Mouse (Mus musculus) lung, adult 2 months (tissue): ENCODE results near the gene Rae1. TPM values are rescaled to one million over a fixed set of nuclear protein-coding genes. Genes with fewer than 3 reads are reported as not detected.

Experiments used
- DNase-seq: peaks from one replicate; pipeline ENCODE4 v3.0.0; 2022
- H3K4me1 ChIP-seq: fragments of 200-500 bp; 2 replicates; pipeline ENCODE4 v1.6.1; 2011; ENCODE audit warnings: low read length; ENCODE audit not compliant: control insufficient read depth, insufficient read depth
- H3K4me3 ChIP-seq: fragments of 200-500 bp; replicated peaks from 2 replicates; pipeline ENCODE3; 2011; ENCODE audit warnings: low read depth, mild to moderate bottlenecking, control low read depth, low read length; ENCODE audit errors: extremely low read depth
- CTCF ChIP-seq: fragments of 200-500 bp; IDR thresholded peaks from 2 replicates; pipeline ENCODE4 v1.5.1; 2011; ENCODE audit warnings: mild to moderate bottlenecking, low read length, control low read depth; ENCODE audit not compliant: insufficient read depth
- POLR2A ChIP-seq: fragments of 200-500 bp; IDR thresholded peaks from 2 replicates; pipeline ENCODE4 v1.6.1; 2011; ENCODE audit warnings: low read depth, mild to moderate bottlenecking, control low read depth, low read length, borderline replicate concordance; ENCODE audit errors: extremely low read depth
- WGBS: fragments of 180-500 bp; shearing (Covaris S2); methylation state at CpG from one replicate; pipeline ENCODE4 v1.1.7; 2018; 5-methylcytosine and 5-hydroxymethylcytosine counted together
- polyA plus RNA-seq: library from polyadenylated mRNA; depleted of rRNA; stranded (reverse); fragments of >200 nt; gene quantifications from 2 replicates; pipeline ENCODE4 v1.2.3, GENCODE M21; 2012

The Rae1 gene
- polyA plus RNA-seq, 1 experiment = 40.2 TPM

- WGBS = 67% methylated on average over 7 of the region's 7 CpGs
- Histone ChIP-seq H3K4me1 (peaks cover 7% of the 10 kb centered on the region), H3K4me3 (no peak overlapping the region)
- TF ChIP-seq CTCF = no peak
- TF ChIP-seq POLR2A = no peak
- no peak for DNase-seq
Observed at GRCm38 (mm10) chr2:173014741-173015287, 14.9 kb downstream of the Rae1 start.

GRCm38 (mm10) chr2:173017940-173018339 lies 18.0 kb downstream of the Rae1 start:
- WGBS = 32% methylated on average over 6 of the region's 6 CpGs
- DNase-seq = no peak
- Histone ChIP-seq H3K4me1 (peaks cover 11% of the 10 kb centered on the region), H3K4me3 (no peak overlapping the region)
- TF ChIP-seq POLR2A (no peak), CTCF (no peak)

- no peak overlapping the region for H3K4me3 ChIP-seq
- peaks cover 11% of the 10 kb centered on the region for H3K4me1 ChIP-seq
- WGBS = 7% methylated on average over 8 of the region's 8 CpGs
- no peak for TF ChIP-seq CTCF
- TF ChIP-seq POLR2A = no peak
- DNase-seq = no peak
Observed at GRCm38 (mm10) chr2:173018618-173019017, 18.7 kb downstream of the Rae1 start.

GRCm38 (mm10) chr2:173019322-173019721 lies 19.4 kb downstream of the Rae1 start:
- TF ChIP-seq CTCF (no peak), POLR2A (no peak)
- H3K4me1 ChIP-seq = peaks cover 11% of the 10 kb centered on the region
- peak overlapping the region; percentile 53 for H3K4me3 ChIP-seq
- no peak for DNase-seq
- WGBS = 17% methylated on average over 9 of the region's 9 CpGs

GRCm38 (mm10) chr2:173019790-173020189 lies 19.9 kb downstream of the Rae1 start:
- Histone ChIP-seq H3K4me1 (peaks cover 12% of the 10 kb centered on the region), H3K4me3 (peak overlapping the region; percentile 53)
- peak; percentile 88 for DNase-seq
- under 1% methylated on average over 29 of the region's 29 CpGs for WGBS
- no peak for TF ChIP-seq POLR2A
- no peak for TF ChIP-seq CTCF

GRCm38 (mm10) chr2:173020430-173020829 lies 20.5 kb downstream of the Rae1 start, which contains the start of gene Rbm38:
Gene Rbm38 (plus strand): TSS chr2:173020498.
- Histone ChIP-seq H3K4me3 (peak within 1 kb of the TSS; percentile 53), H3K4me1 (peaks cover 14% of the 10 kb centered on the region)
- TF ChIP-seq POLR2A = no peak
- no peak for TF ChIP-seq CTCF
- no peak for DNase-seq
- 47% methylated on average over 11 of the region's 11 CpGs for WGBS

GRCm38 (mm10) chr2:173021633-173022055 lies 21.7 kb downstream of the Rae1 start:
- DNase-seq = peak; percentile 94
- peak; percentile 86 for TF ChIP-seq POLR2A
- TF ChIP-seq CTCF = no peak

GRCm38 (mm10) chr2:173022056-173022681 lies 22.3 kb downstream of the Rae1 start:
- DNase-seq = no peak
- H3K4me1 ChIP-seq = peaks cover 18% of the 10 kb centered on the region
- no peak for TF ChIP-seq POLR2A
- TF ChIP-seq CTCF = no peak
- peak overlapping the region; percentile 73 for H3K4me3 ChIP-seq
- WGBS = 1% methylated on average over 51 of the region's 51 CpGs

More at GRCm38 (mm10) chr2:173021633-173022055, 21.7 kb downstream of the Rae1 start:
- H3K4me1 ChIP-seq = peaks cover 14% of the 10 kb centered on the region
- WGBS = under 1% methylated on average over 54 of the region's 54 CpGs
- H3K4me3 ChIP-seq = peak overlapping the region; percentile 73

GRCm38 (mm10) chr2:173022813-173023212 lies 22.9 kb downstream of the Rae1 start:
- Histone ChIP-seq H3K4me1 (peaks cover 22% of the 10 kb centered on the region), H3K4me3 (peak overlapping the region; percentile 73)
- TF ChIP-seq CTCF = no peak
- no peak for TF ChIP-seq POLR2A
- WGBS = 58% methylated on average over 10 of the region's 10 CpGs
- DNase-seq = no peak

GRCm38 (mm10) chr2:173023371-173023851 lies 23.5 kb downstream of the Rae1 start:
- no peak for DNase-seq
- TF ChIP-seq POLR2A = no peak
- no peak for TF ChIP-seq CTCF
- 67% methylated on average over 7 of the region's 7 CpGs for WGBS
- Histone ChIP-seq H3K4me3 (peak overlapping the region; percentile 0), H3K4me1 (peaks cover 23% of the 10 kb centered on the region)
